Mouse (Mus musculus) myocyte (in vitro differentiated cells): ENCODE measurements around the gene Ddx27.

ENCODE experiments used
- CEBPB ChIP-seq: IDR thresholded peaks from 2 replicates; pipeline ENCODE4 v1.6.1; 2011; ENCODE audit warnings: mild to moderate bottlenecking, moderate library complexity; ENCODE audit not compliant: poor library complexity, insufficient read depth, severe bottlenecking
- E2F4 ChIP-seq: IDR thresholded peaks from one replicate; pipeline ENCODE4 v1.6.1; 2011; ENCODE audit warnings: mild to moderate bottlenecking, control low read depth, moderate library complexity; ENCODE audit not compliant: insufficient read depth
- MAX ChIP-seq: IDR thresholded peaks from one replicate; pipeline ENCODE4 v1.6.1; 2011; ENCODE audit warnings: low read depth, mild to moderate bottlenecking, control low read depth
- MYOG ChIP-seq, 3 experiments: IDR thresholded peaks; one replicate each; pipeline ENCODE4 v1.6.1; 2011; ENCODE audit warnings: control low read depth in 2 of 3, low read depth in 2 of 3, mild to moderate bottlenecking in 2 of 3; ENCODE audit not compliant: insufficient read length in 2 of 3, control insufficient read depth in 1 of 3, insufficient read depth in 1 of 3
- POLR2A ChIP-seq: IDR thresholded peaks from one replicate; pipeline ENCODE4 v1.6.1; 2011; ENCODE audit warnings: low read depth, mild to moderate bottlenecking, control low read depth, moderate library complexity; ENCODE audit not compliant: insufficient read length
- TCF3 ChIP-seq: IDR thresholded peaks from one replicate; pipeline ENCODE4 v1.6.1; 2011; ENCODE audit warnings: low read depth, control low read depth; ENCODE audit not compliant: insufficient read length

DNA sequence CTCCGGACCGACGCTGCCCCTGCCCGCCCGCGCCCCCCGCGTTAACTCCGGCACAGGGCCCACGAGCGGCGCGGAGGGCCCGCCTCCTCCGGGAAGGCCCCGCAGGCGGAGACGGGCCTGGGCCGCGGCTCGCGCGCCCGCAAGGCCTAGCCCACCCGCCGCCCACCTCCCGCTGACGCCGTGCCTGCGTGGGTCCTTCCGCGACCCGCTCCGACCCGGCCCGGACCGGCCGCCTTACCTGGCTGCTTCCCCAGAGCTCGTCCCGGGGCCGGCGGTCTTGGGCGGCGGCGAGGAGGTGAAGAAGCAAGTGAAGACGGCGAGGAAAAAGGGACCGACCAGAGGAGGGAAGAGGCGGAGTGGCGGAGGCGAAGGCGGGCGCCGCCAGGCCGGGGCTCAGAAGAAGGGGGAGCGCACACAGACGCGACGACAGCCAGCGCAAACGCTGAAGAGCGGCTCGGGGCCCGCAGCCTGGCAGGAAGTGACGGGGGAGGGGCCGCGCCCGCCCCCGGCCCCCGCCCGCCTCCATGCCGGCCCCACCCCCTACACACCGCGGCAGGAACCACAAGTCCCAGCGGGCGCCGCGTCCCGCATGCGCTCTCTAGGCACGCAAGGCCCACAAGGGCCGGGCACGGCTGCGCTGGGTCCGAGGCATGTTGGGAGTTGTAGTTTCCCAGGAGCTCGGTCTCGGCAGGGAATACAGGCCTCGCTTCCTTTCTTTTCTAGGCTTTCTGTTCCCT, 19.0 kb upstream of the Ddx27 start, which contains the start of gene Stau1:
- TF ChIP-seq POLR2A (peak; percentile 98), E2F4 (no peak), MAX (no peak), CEBPB (no peak), TCF3 (no peak), MYOG (IDR thresholded peaks at IDR 0.05; ENCODE audit: control insufficient read depth in 1 of 3, insufficient read depth in 1 of 3, insufficient read length in 2 of 3, low read depth in 2 of 3) (peak in 2 of 3 experiments; percentile 3 to 42)
